Mouse (Mus musculus) liver, adult 2 months (tissue): ENCODE measurements at regions not wholly inside any gene's neighbourhood (a gene's known extent, or its start where the extent isn't known, plus 50 kb on each side); places are given as distances from the start of the nearest gene placed in this dataset.

ENCODE experiments used
- CTCF ChIP-seq: fragments of 200-500 bp; IDR thresholded peaks from 2 replicates; pipeline ENCODE4 v1.5.1; 2011; ENCODE audit warnings: low read depth, low read length, control low read depth
- POLR2A ChIP-seq: fragments of 200-500 bp; IDR thresholded peaks from 2 replicates; pipeline ENCODE4 v1.6.1; 2011; ENCODE audit warnings: low read length, control low read depth; ENCODE audit not compliant: insufficient read depth; ENCODE audit errors: extremely low read depth

DNA sequence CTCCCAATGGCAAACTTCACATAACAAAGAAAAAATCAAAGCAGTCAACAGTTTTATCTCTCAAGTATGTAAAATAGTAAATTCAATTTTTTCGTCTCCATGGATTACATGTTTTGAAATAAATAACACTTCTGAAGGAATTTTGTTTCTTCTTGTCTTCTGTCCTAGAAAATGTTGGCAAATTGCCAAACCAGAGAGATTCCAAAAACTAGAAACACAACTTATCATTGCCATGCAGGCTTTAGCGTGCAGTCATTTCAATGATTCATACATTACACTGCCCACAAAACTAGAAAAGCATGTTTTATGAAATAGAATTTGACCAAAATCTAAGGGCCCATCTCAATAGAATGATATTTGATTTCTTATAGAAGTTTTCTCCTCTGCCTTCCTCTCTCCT, 98.2 kb downstream of the Hpgd start:
- TF ChIP-seq CTCF: no peak
- no peak for TF ChIP-seq POLR2A
